Mouse (Mus musculus) forebrain, embryonic 14.5 days (tissue): Measurements from ENCODE around the gene 5330417H12Rik. TPM values are rescaled to one million over a fixed set of nuclear protein-coding genes. Genes with fewer than 3 reads are reported as not detected.

Experiments
- ATAC-seq: fragments of 200-750 bp; cut with Nextera tagmentation; 2 replicates; pipeline ENCODE4 v1.8.0; 2017; ENCODE audit warnings: mild to moderate bottlenecking, moderate library complexity
- DNase-seq: peaks from one replicate; pipeline ENCODE4 v3.0.0-alpha.2; 2015; ENCODE audit warnings: low spot score
- H3K27ac ChIP-seq: fragments of 300-500 bp; sonication (generic); 2 replicates; pipeline ENCODE4 v1.5.1; 2014; ENCODE audit warnings: low read depth, mild to moderate bottlenecking, control low read depth, low read length, moderate library complexity
- H3K27me3 ChIP-seq: fragments of 300-500 bp; sonication (generic); replicated peaks from 2 replicates; pipeline ENCODE4 v1.6.1; 2014; ENCODE audit warnings: low read length, control low read depth, mixed read lengths; ENCODE audit not compliant: control insufficient read depth, insufficient read depth
- H3K36me3 ChIP-seq: fragments of 300-500 bp; sonication (generic); 2 replicates; pipeline ENCODE4 v1.6.1; 2014; ENCODE audit warnings: low read length, control low read depth; ENCODE audit not compliant: control insufficient read depth, insufficient read depth
- H3K4me1 ChIP-seq: fragments of 300-500 bp; sonication (generic); 2 replicates; pipeline ENCODE4 v1.6.1; 2014; ENCODE audit warnings: antibody characterized with exemption, low read length, control low read depth; ENCODE audit not compliant: control insufficient read depth, insufficient read depth
- H3K4me2 ChIP-seq: fragments of 300-500 bp; sonication (generic); 2 replicates; pipeline ENCODE4 v1.6.1; 2014; ENCODE audit warnings: mild to moderate bottlenecking, control low read depth, low read length
- H3K4me3 ChIP-seq: fragments of 300-500 bp; sonication (generic); 2 replicates; pipeline ENCODE4 v1.5.1; 2014; ENCODE audit warnings: low read depth, low read length, control low read depth
- H3K9ac ChIP-seq: fragments of 300-500 bp; sonication (generic); 2 replicates; pipeline ENCODE4 v1.6.1; 2014; ENCODE audit warnings: mild to moderate bottlenecking, low read length, control low read depth, moderate library complexity
- H3K9me3 ChIP-seq: fragments of 300-500 bp; sonication (generic); replicated peaks from 2 replicates; pipeline ENCODE4 v1.6.1; 2016; ENCODE audit warnings: low read length, control low read depth, mixed read lengths; ENCODE audit not compliant: control insufficient read depth
- WGBS: fragments of 180-500 bp; shearing (Covaris S2); extraction: QIAGEN DNeasy Blood & Tissue Kit; methylation state at CpG from one replicate; pipeline ENCODE4 v1.1.7; 2014; 5-methylcytosine and 5-hydroxymethylcytosine counted together
- polyA plus RNA-seq: library from polyadenylated mRNA; unstranded; fragments of >200 nt; fragmentation: Nextera tagmentation; extraction: Ambion mirVana; gene quantifications from 2 replicates; pipeline ENCODE4 v1.2.1, GENCODE M21; 2014

Gene 5330417H12Rik
- polyA plus RNA-seq, 1 experiment from 2014 or later = not detected

- H3K9me3 ChIP-seq = no peaks in the 10 kb centered on the region
- peaks cover 3% of the 10 kb centered on the region; the same call in 1 of the 2 replicates for H3K4me1 ChIP-seq
- H3K4me2 ChIP-seq = peak within 1 kb of the TSS; percentile 93
- H3K4me3 ChIP-seq = peak within 1 kb of the TSS; percentile 48
- peak; percentile 79 for DNase-seq
- H3K27me3 ChIP-seq = peaks cover 3% of the 10 kb centered on the region; the same call in 1 of the 2 replicates
- peak; percentile 96 for ATAC-seq
- H3K27ac ChIP-seq = no peak within 1 kb of the TSS
- H3K9ac ChIP-seq = peak within 1 kb of the TSS; percentile 50
- under 1% methylated on average over 23 of the region's 24 CpGs for WGBS
- H3K36me3 ChIP-seq = no peaks in the 10 kb centered on the region
Observed at GRCm38 (mm10) chr7:107594857-107595402, 30.0 kb downstream of the 5330417H12Rik start, which contains the start of gene Ppfibp2. TSS of gene Ppfibp2 (plus strand) at chr7:107595207.

GRCm38 (mm10) chr7:107594325-107594856, 30.6 kb downstream of the 5330417H12Rik start:
- Histone ChIP-seq H3K4me1 (peaks cover 3% of the 10 kb centered on the region; the same call in 1 of the 2 replicates), H3K27ac (no peak overlapping the region), H3K4me2 (peak overlapping the region; percentile 93), H3K4me3 (peak overlapping the region; percentile 48), H3K9me3 (no peaks in the 10 kb centered on the region), H3K36me3 (no peaks in the 10 kb centered on the region), H3K27me3 (peaks cover 3% of the 10 kb centered on the region; the same call in 1 of the 2 replicates), H3K9ac (peak overlapping the region; percentile 50)
- ATAC-seq (peak; percentile 77), DNase-seq (peak; percentile 68)
- 1% methylated on average over 16 of the region's 16 CpGs for WGBS

DNA sequence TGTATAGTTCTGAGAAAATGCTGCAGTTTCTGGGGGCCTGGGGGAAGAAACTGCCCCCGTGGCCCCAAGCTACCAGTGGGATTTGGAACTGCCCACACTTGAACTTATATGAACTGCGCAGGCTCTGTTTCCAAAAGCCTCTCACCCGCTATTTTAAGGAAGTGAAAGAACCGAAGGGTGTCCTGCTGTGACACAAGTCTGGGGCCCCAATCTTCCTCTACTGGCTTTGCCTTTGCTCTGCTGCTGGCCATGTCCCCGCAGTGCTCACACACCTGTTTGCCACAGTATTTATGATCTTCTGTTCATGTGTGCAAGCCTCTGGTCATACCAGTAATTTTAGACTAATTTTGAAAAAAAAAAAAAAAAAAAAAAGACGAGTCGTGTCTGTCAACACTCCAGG, 31.1 kb downstream of the 5330417H12Rik start:
- H3K4me1 ChIP-seq = peaks cover 3% of the 10 kb centered on the region; the same call in 1 of the 2 replicates
- 35% methylated on average over 7 of the region's 7 CpGs for WGBS
- no peaks in the 10 kb centered on the region for H3K9me3 ChIP-seq
- H3K9ac ChIP-seq = no peak overlapping the region
- H3K4me3 ChIP-seq = 0 out of 2 replicates have a peak overlapping the region, but pooled peaks have one; percentile 48
- DNase-seq (no peak), ATAC-seq (no peak)
- H3K27me3 ChIP-seq = peaks cover 3% of the 10 kb centered on the region; the same call in 1 of the 2 replicates
- peak overlapping the region; percentile 93 for H3K4me2 ChIP-seq
- H3K27ac ChIP-seq = no peak overlapping the region
- no peaks in the 10 kb centered on the region for H3K36me3 ChIP-seq

- DNase-seq (peak; percentile 50), ATAC-seq (peak; percentile 1; the same call in 1 of the 2 replicates)
- Histone ChIP-seq H3K4me1 (peaks cover 3% of the 10 kb centered on the region; the same call in 1 of the 2 replicates), H3K9me3 (no peaks in the 10 kb centered on the region), H3K36me3 (no peaks in the 10 kb centered on the region), H3K9ac (no peak overlapping the region), H3K27me3 (peaks cover 3% of the 10 kb centered on the region; the same call in 1 of the 2 replicates), H3K27ac (no peak overlapping the region), H3K4me3 (no peak overlapping the region), H3K4me2 (no peak overlapping the region)
- WGBS = 3% methylated on average over 2 of the region's 2 CpGs
Observed at GRCm38 (mm10) chr7:107592641-107593040, 32.3 kb downstream of the 5330417H12Rik start.

DNA sequence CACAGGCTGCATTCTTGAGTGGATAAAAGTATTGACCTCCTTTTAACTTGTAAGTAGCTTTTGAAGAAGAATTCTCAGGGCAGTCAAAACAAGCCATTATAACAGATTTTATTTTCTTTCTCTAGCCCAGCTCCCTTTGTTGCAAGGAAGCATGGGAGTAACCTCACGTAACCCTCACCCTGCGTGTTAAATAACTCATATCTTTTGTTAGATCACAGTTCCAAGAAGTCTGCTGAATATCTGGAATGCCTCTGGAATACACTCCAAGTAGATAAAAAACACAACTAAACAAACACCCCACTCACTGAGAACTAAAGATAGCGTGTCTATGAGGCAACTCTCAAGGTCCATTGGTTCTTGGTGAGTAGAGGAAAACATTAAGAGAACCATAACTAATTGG, 50.7 kb downstream of the 5330417H12Rik start:
- WGBS = 75% methylated on average over 3 of the region's 3 CpGs

More for the DNA sequence above, 50.7 kb downstream of the 5330417H12Rik start:
- H3K27ac ChIP-seq = no peak overlapping the region
- ATAC-seq = no peak
- no peak overlapping the region for H3K9ac ChIP-seq
- no peak overlapping the region for H3K4me2 ChIP-seq
- DNase-seq = no peak
- H3K36me3 ChIP-seq = no peaks in the 10 kb centered on the region
- H3K4me3 ChIP-seq = no peak overlapping the region
- no peaks in the 10 kb centered on the region for H3K27me3 ChIP-seq
- no peaks in the 10 kb centered on the region for H3K9me3 ChIP-seq
- H3K4me1 ChIP-seq = no peaks in the 10 kb centered on the region

Other genes with a start within 250 kb of the 5330417H12Rik start
- 3.5 and 4.1 TPM in 2 replicates for gene Olfml1, start 57.7 kb downstream of the 5330417H12Rik start, polyA plus RNA-seq
- 1.6 and 1.8 TPM in 2 replicates for gene Ppfibp2, start 30.0 kb downstream of the 5330417H12Rik start, polyA plus RNA-seq
- gene Cyb5r2, start 132.9 kb upstream of the 5330417H12Rik start, polyA plus RNA-seq = 0.10 TPM in 1 of 2 replicates, not detected in the other
- gene Ovch2, start 176.0 kb upstream of the 5330417H12Rik start, polyA plus RNA-seq = not detected in 2 replicates
- gene Olfr467, start 187.1 kb upstream of the 5330417H12Rik start, polyA plus RNA-seq = not detected in 2 replicates
- gene Olfr469, start 200.4 kb upstream of the 5330417H12Rik start, polyA plus RNA-seq = not detected in 2 replicates
- not detected in 2 replicates for gene Olfr470, start 222.3 kb upstream of the 5330417H12Rik start, polyA plus RNA-seq